17 mouse cellular contexts compared by ENCODE assay signal in the genomic region with DNA sequence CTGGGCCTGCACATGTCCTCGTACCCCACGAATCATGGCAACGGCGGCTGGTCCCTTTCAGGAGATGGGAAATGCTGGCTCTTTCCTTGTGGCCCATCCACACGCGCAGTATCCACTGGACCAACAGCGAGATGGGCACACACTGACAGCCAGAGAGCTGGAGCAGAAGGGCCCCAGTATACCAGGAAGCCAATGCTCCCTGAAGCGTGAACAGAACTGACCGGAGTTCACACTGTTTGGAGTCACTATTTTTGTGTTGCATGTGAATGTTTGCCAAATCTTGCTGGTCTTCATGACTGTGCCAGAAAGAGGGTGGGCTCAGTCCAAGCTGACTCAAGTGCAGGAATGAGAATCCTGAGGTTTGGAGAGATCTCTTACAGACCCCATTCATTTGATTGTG. TPM values are rescaled to one million over a fixed set of nuclear protein-coding genes. Genes with fewer than 3 reads are reported as not detected.
DNase-seq lines count a peak whose midpoint lies in the region; ATAC-seq and TF ChIP-seq lines count a peak whose summit lies in the region.
"Had no signal": no experiment of that assay in that cellular context is flagged by ENCODE, and none has a peak within 500 bp of the region (broad histone marks: within the 10 kb centered on the region; RNA-seq: fewer than 3 reads in every experiment).

No protein-coding gene starts in this region.

- H3K36me3 ChIP-seq in lung, embryonic 15.5 days = no peaks in the 10 kb centered on the region
- no peaks in the 10 kb centered on the region for H3K36me3 ChIP-seq in lung, postnatal 0 days (ENCODE audit: insufficient read depth, low read length)
- H3K36me3 ChIP-seq: embryonic facial prominence, embryonic 13.5 days had no signal

- peak; percentile 68; the same call in 1 of the 2 replicates for ATAC-seq in cerebellum, adult (ENCODE audit: insufficient number of reproducible peaks, low FRiP score, low TSS enrichment)
- no peak for ATAC-seq in lung, embryonic 15.5 days (ENCODE audit: borderline replicate concordance, extremely low read depth, low FRiP score, low TSS enrichment)
- ATAC-seq in lung, postnatal 0 days = no peak
- ATAC-seq: intestine, postnatal 0 days had no signal

- no peaks in the 10 kb centered on the region for H3K9me3 ChIP-seq in lung, embryonic 15.5 days
- no peaks in the 10 kb centered on the region for H3K9me3 ChIP-seq in lung, postnatal 0 days (ENCODE audit: low read length)
- H3K9me3 ChIP-seq: embryonic facial prominence, embryonic 13.5 days; midbrain, embryonic 10.5 days had no signal

- TF ChIP-seq CTCF in lung, postnatal 0 days (IDR thresholded peaks at IDR 0.05) = no peak

- 89% methylated on average over 9 of the region's 9 CpGs for WGBS in lung, embryonic 15.5 days
- 90% methylated on average over 9 of the region's 9 CpGs for WGBS in lung, postnatal 0 days

- no peak overlapping the region for H3K9ac ChIP-seq in lung, embryonic 15.5 days
- H3K9ac ChIP-seq in lung, postnatal 0 days (replicated peaks; ENCODE audit: low read depth) = no peak overlapping the region
- H3K9ac ChIP-seq: embryonic facial prominence, embryonic 13.5 days; limb, embryonic 13.5 days had no signal

- H3K27ac ChIP-seq in lung, embryonic 15.5 days = 0 out of 2 replicates have a peak overlapping the region, but pooled peaks have one; percentile 22
- H3K27ac ChIP-seq in lung, postnatal 0 days (ENCODE audit: low read length) = no peak overlapping the region
- H3K27ac ChIP-seq: embryonic facial prominence, embryonic 13.5 days; heart, adult 2 months; limb, embryonic 13.5 days; midbrain, embryonic 10.5 days had no signal

- H3K4me1 ChIP-seq in lung, embryonic 15.5 days = peaks cover 12% of the 10 kb centered on the region; the same call in 1 of the 2 replicates
- no peaks in the 10 kb centered on the region for H3K4me1 ChIP-seq in lung, postnatal 0 days (ENCODE audit: insufficient read depth, low read depth, low read length)

- H3K27me3 ChIP-seq in lung, embryonic 15.5 days = no peaks in the 10 kb centered on the region
- no peaks in the 10 kb centered on the region for H3K27me3 ChIP-seq in lung, postnatal 0 days (replicated peaks; ENCODE audit: insufficient read depth, low read length)
- H3K27me3 ChIP-seq: CH12.LX; embryonic facial prominence, embryonic 13.5 days; limb, embryonic 13.5 days had no signal

- no peak overlapping the region for H3K4me3 ChIP-seq in lung, embryonic 15.5 days
- no peak overlapping the region for H3K4me3 ChIP-seq in lung, postnatal 0 days (ENCODE audit: low read depth, low read length)
- H3K4me3 ChIP-seq: embryonic facial prominence, embryonic 13.5 days; heart, adult 2 months; limb, embryonic 13.5 days; midbrain, embryonic 10.5 days; myocyte had no signal

- TF ChIP-seq EP300 in lung, postnatal 0 days (IDR thresholded peaks at IDR 0.05) = no peak

- no peak overlapping the region for H3K4me2 ChIP-seq in lung, embryonic 15.5 days
- H3K4me2 ChIP-seq in lung, postnatal 0 days (replicated peaks; ENCODE audit: low read depth, low read length) = no peak overlapping the region
- H3K4me2 ChIP-seq: embryonic facial prominence, embryonic 13.5 days; limb, embryonic 13.5 days had no signal

- DNase-seq in cerebellum, adult 8-10 months = no peak
- DNase-seq in lung, postnatal 0 days (ENCODE audit: low spot score) = no peak
- DNase-seq in kidney, adult 11 months = peak; percentile 63
- peak; percentile 74 for DNase-seq in kidney, postnatal 14 days
- no peak for DNase-seq in gastrocnemius, adult 8-10 months (ENCODE audit: low spot score in 2 of 2)
- DNase-seq in layer of hippocampus, adult 9-11 months = no peak
- DNase-seq: heart, adult 2 months; heart, postnatal 14 days; thymus, adult 18-20 months had no signal

RNA-seq across cellular contexts. Expression of a gene that starts 58.6 kb away (rescaled TPM):
- polyA plus RNA-seq in lung, embryonic 15.5 days (2015; fragmentation: Nextera tagmentation; extraction: Ambion mirVana) = 11.3 and 12.9 TPM in 2 replicates
- polyA plus RNA-seq in lung, postnatal 0 days (2015; fragmentation: Nextera tagmentation; extraction: Ambion mirVana) = 7.1 and 8.4 TPM in 2 replicates
- total RNA-seq in gastrocnemius, adult 8-10 months (2022) = 100 to 1,000 TPM in 3 of 4 experiments, 10 to 100 TPM in 1; 92.5 to 116 (median 107) TPM

Comparison
In these comparisons a context has a peak if more than half of its experiments do, and no peak if none do; other contexts are left out.
1. DNase-seq: peak in kidney, adult 11 months (single experiment) and kidney, postnatal 14 days (single experiment); none in cerebellum, adult 8-10 months (single experiment), lung, postnatal 0 days (single experiment), gastrocnemius, adult 8-10 months (0 of 2) and layer of hippocampus, adult 9-11 months (single experiment).